Mouse (Mus musculus) MEL (cell line): ENCODE results near the gene Adgrg6.

Experiments
- CHD2 ChIP-seq: IDR thresholded peaks from 2 replicates; pipeline ENCODE4 v1.6.1; 2011; ENCODE audit warnings: low read length, improper control_type of control experiment
- CTCF ChIP-seq, 3 experiments: IDR thresholded peaks in 2 of 3; conservative IDR thresholded peaks in 1 of 3; 2 replicates each; pipeline ENCODE4 v1.5.1; 2011 to 2012; ENCODE audit warnings: low read length in 3 of 3, low read depth in 2 of 3, mild to moderate bottlenecking in 2 of 3, improper control_type of control experiment in 1 of 3, inconsistent platforms in 1 of 3, mixed read lengths in 1 of 3, moderate library complexity in 1 of 3; ENCODE audit not compliant: control insufficient read depth in 1 of 3, insufficient read depth in 1 of 3, poor library complexity in 1 of 3, severe bottlenecking in 1 of 3
- E2F4 ChIP-seq: IDR thresholded peaks from 2 replicates; pipeline ENCODE4 v1.6.1; 2011; ENCODE audit warnings: low read depth, low read length, improper control_type of control experiment, borderline replicate concordance
- EP300 ChIP-seq, 2 experiments: IDR thresholded peaks; 2 replicates each; pipeline ENCODE4 v1.6.1; 2011; ENCODE audit warnings: improper control_type of control experiment in 2 of 2, low read length in 2 of 2, low read depth in 1 of 2, mild to moderate bottlenecking in 1 of 2
- ETS1 ChIP-seq: IDR thresholded peaks from 2 replicates; pipeline ENCODE4 v1.6.1; 2012; ENCODE audit warnings: low read depth, mild to moderate bottlenecking, inconsistent platforms, low read length, improper control_type of control experiment, moderate library complexity
- GATA1 ChIP-seq: IDR thresholded peaks from 2 replicates; pipeline ENCODE4 v1.6.1; 2011; ENCODE audit warnings: low read depth, low read length, improper control_type of control experiment
- HCFC1 ChIP-seq: IDR thresholded peaks from 2 replicates; pipeline ENCODE4 v1.6.1; 2012; ENCODE audit warnings: low read depth, mild to moderate bottlenecking, inconsistent platforms, low read length, improper control_type of control experiment, moderate library complexity
- MAFK ChIP-seq: IDR thresholded peaks from 2 replicates; pipeline ENCODE4 v1.6.1; 2011; ENCODE audit warnings: low read depth, mild to moderate bottlenecking, low read length, improper control_type of control experiment, borderline replicate concordance
- POLR2A ChIP-seq, 2 experiments: IDR thresholded peaks; 2 replicates each; pipeline ENCODE4 v1.6.1; 2011 to 2012; ENCODE audit warnings: low read length in 2 of 2, mild to moderate bottlenecking in 2 of 2, control low read depth in 1 of 2, improper control_type of control experiment in 1 of 2, low read depth in 1 of 2, moderate library complexity in 1 of 2; ENCODE audit not compliant: control insufficient read depth in 1 of 2, insufficient read depth in 1 of 2, poor library complexity in 1 of 2
- RAD21 ChIP-seq: IDR thresholded peaks from 2 replicates; pipeline ENCODE4 v1.6.1; 2011; ENCODE audit warnings: mild to moderate bottlenecking, low read depth, low read length, improper control_type of control experiment
- RCOR1 ChIP-seq: IDR thresholded peaks from 2 replicates; pipeline ENCODE4 v1.6.1; 2012; ENCODE audit warnings: low read depth, mild to moderate bottlenecking, inconsistent platforms, low read length, improper control_type of control experiment
- USF1 ChIP-seq: IDR thresholded peaks from 2 replicates; pipeline ENCODE4 v1.6.1; 2014; ENCODE audit warnings: low read depth, mild to moderate bottlenecking, inconsistent platforms, low read length, improper control_type of control experiment, moderate library complexity
- ZC3H11A ChIP-seq: IDR thresholded peaks from 2 replicates; pipeline ENCODE4 v1.6.1; 2012; ENCODE audit warnings: low read depth, mild to moderate bottlenecking, inconsistent platforms, low read length, improper control_type of control experiment

DNA sequence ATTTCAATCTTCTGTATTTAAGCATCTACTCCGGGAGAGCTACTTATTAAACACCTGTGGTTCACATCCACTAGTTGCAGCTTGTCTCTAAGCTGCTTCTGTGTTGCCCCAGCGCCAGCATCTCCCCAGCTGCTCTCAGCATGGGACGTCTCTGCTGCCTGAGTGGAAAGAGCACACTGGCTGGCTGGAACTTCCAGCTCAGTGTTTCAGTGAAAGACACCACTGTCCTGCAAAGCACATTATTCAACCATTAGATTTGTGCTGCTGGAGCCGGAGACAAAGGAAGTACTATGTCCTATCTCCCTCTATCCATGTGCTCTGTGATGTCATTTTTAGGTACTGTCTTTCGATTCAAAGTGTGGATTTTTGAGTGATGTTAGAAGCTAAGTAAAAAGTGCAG is 63.0 kb downstream of the Adgrg6 start:
- TF ChIP-seq E2F4: no peak
- no peak for TF ChIP-seq ETS1
- TF ChIP-seq RCOR1: no peak
- TF ChIP-seq CHD2: no peak
- TF ChIP-seq CTCF (IDR thresholded peaks at IDR 0.05 in 2 of 3, conservative IDR thresholded peaks at IDR 0.05 in 1 of 3; ENCODE audit: control insufficient read depth in 1 of 3, insufficient read depth in 1 of 3, low read depth in 2 of 3, low read length in 3 of 3, poor library complexity in 1 of 3, severe bottlenecking in 1 of 3): no peak
- TF ChIP-seq RAD21: no peak
- no peak for TF ChIP-seq ZC3H11A
- no peak for TF ChIP-seq GATA1
- TF ChIP-seq USF1: no peak
- no peak for TF ChIP-seq EP300 (IDR thresholded peaks at IDR 0.05; ENCODE audit: low read depth in 1 of 2, low read length in 2 of 2)
- TF ChIP-seq POLR2A (IDR thresholded peaks at IDR 0.05; ENCODE audit: control insufficient read depth in 1 of 2, insufficient read depth in 1 of 2, low read depth in 1 of 2, low read length in 2 of 2, poor library complexity in 1 of 2): no peak
- TF ChIP-seq HCFC1: no peak
- no peak for TF ChIP-seq MAFK
